Mouse (Mus musculus) urinary bladder, adult 18-20 months (tissue): Measurements from ENCODE around the gene Ncoa4.
"Not testable (repeated sequence)": the region's sequence is repeated elsewhere in the genome, so short reads cannot be mapped to it uniquely, and the experiment has no call there.

Experiments used
- DNase-seq, 2 experiments: peaks; one replicate each; pipeline ENCODE4 v3.0.0; 2022; ENCODE audit warnings: low spot score in 2 of 2, mixed read lengths in 2 of 2

Gene Ncoa4

DNA sequence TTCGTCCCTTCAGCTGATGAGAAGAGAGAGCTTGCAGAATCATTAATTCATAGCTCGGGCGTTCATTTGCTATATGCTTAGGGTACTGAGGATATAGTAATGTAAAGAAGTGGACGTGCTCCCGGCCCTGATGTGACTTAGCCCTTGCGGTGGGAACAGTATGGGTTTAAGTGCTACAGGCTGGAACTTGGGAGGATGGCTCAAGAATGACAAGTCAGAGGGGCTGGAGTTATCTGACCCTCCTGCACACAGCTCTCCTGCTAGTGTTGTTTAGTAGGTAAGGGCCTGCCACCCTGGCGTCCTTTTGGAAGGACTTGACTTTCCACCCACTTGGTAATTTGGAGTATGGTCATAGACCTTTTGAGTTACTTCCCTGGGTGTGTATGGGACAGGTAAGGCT, 898 bp downstream of the Ncoa4 start:
- no peak for DNase-seq

DNA sequence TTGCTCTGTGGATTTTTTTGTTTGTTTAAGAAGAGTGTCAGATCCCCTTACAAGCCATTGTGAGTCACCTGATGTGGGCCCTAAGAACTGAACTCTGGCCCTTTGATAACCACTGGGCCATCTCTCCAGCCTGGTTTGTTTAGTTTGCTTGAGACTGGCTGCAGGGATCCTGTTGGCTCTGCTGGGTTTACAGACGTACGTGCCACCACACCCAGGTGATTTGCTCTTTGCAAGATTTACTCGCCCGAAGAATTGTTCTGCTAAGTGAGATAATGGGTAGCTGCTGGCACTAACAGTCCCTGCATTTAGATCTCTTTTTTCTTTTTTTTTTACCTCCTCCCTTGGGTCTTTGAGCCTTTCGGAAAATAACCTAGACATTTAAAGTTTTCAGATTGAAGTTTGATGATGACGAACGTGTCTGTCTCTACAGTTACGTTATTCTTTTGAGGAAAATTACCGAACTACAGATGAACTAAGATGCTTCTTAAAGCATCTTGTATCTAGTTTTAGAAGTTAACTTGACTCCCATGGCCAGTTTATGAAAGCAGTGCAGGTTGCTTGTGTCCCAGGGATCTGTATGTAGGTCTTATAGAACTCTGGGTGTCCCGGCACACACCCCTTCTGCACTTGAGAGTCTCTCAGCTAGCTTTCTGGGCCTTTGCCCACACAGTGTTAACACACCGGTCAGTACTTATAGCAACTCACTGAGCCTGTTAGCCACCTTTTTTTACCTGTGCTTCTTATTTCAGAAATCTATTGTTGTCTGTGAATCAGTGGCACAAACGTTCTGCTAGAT, 1.6 kb downstream of the Ncoa4 start:
- no peak for DNase-seq

DNA sequence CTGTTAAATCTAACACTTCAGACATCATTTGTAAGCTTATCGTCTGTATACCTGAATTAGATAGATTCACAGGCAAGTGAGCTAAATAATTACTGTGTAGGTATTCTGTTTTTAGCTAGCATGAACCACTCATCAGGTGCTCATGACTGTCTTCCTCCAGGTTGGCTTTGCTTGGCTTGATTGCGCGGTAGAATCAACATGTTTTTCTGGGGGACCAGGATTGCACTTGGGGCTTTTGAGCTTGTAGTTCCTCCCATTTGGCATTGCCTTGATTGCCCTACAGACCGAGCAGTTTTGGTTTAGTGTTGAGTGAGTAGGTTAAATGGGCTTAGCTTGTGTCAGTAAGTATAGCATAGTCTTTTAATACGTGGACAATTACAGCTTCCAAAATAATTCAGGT, 2.6 kb downstream of the Ncoa4 start:
- no peak for DNase-seq

DNA sequence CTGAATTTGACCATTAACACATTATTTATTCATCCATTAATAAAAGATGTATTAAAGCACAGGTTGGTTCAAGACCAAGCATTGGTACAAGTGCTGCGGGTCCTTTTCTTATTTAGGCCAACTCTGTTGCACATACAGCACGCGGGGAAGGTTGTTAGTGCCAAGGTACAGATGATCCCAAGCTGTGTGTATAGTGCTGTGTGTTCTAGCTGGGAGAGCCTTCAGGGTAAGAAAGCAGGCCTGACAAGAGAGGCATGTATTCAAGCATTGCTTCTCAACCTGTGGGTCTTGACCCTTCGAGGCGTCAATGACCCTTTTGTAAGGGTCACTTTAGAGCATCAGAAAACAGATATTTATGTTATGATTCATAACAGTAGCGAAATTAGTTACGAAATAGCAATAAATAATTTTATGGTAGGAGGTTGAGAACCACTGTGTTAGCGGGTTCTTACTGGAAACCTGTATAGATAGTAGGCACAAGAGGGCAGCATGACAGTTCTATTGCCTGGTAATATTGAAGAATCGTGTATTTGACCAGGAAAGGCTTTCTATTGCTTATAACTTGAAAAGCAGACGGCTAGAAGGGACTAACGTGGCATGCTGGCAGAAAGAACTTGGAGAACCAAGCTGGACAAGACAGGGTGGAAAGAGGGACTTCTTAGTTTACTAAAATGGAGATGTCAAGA, 3.7 kb downstream of the Ncoa4 start:
- no peak for DNase-seq

DNA sequence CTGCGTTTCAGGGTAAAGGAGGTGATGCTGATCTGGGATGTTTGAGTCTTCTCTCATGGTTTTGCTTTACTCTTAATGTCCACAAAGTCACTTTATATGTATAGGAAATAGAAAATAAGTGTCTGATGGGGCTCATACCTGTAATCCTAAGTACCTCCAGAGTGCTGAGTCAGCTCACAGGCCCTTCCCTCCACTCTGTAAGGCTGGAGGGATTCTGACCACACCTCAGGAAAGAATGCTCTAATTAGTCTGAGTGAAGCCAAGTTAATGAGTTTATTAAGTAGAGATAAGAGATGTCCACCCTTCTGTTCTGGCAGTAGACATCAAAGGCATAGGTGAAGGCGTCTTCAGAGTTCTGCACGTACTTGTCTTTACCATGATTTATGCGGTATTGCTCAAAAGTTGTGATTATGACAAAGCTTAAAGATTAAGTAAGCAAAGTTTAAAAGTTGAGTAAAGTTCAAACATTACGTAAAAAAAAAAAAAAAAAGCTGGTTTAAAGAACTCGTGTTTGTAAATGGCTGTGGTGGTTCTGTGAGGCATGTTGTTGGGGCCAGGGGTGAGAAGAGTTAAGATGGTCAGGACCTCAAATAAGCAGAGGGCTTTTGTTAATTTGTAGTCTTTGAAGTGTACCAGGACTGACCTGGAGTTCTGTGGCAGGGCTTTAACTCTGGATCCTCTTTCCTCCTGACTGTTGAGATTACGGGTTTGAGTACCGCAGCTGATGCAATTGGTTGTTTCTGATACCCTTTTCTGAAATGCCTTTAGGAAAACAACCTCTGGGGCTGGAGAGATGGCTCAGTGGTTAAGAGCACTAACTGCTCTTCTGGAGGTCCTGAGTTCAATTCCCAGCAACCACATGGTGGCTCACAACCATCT, 4.7 kb downstream of the Ncoa4 start:
- no peak for DNase-seq

DNA sequence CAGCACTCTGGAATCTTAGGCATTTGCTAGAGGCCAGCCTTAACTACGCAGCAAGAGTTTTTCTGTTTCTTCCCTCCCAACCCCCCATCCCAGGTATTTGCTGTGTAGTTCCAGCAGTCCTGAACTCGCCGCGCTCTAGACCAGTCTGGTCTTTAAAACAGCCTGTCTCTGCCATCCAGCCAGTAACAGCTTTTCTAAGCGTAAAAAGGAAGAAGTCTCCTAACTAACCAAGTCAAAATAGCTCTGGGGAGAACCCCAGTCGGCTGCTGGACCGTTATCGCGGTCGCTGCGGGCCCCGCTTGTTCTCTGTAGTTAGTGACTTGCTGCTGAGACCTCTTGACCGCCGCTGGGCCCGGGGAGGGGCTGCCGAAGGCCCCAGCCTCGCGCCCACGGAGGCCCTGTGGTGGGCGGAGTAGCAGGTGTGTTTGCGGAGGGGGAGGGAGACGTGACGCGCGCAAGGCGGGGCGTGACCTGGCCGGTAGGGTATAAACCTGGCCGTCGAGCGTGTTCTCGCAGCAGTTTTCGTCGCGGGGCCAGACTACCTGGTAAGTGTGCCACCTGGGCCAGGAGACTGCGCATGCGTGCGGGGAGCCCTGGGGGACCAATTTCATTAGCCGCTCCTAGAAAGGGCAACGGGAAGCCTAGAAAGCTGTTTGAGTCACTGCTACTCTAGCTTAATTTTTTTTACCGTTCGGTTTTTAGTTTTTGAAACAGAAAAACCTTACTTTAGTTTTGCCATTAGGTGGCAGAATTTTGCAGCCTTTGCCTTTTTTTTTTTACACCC, 5.8 kb downstream of the Ncoa4 start:
- peak; percentile 81 to 83 for DNase-seq

DNA sequence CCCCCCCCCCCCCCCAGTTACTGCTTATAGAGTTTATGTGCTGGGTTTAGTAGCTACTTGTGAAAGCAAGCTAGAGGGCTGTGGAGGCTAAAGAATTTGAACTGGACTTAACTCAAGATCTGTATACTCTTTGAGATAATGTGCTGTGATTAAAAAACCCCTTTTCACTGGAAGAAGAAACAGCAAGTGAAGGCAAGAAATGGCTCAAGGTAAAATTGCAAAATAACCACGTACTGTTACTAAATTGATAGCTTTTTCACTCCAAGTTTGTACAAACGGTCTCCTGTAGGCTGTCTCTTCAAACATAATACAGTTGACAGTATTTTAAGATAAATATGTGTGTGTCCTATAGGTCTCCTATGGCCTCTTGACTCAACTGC, 6.4 kb downstream of the Ncoa4 start:
- no peak for DNase-seq

DNA sequence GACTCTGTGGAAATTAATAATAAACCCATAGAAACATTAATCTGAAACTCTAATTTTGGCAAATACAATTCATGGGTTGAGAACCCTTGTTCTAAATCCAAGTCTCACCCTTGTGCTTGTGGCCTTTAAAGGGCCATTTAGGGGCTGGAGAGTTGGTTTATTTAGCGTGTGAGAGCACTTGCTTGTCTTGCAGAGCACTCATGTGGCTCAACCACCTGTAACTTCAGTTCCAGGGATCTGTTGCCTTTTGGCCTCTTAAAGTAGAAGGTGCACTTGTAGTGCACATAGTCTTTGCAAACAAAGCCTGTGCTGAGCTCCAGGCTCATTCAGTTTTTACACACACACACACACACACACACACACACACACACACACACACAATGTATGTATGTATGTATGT, 7.2 kb downstream of the Ncoa4 start:
- DNase-seq, result no peak

DNA sequence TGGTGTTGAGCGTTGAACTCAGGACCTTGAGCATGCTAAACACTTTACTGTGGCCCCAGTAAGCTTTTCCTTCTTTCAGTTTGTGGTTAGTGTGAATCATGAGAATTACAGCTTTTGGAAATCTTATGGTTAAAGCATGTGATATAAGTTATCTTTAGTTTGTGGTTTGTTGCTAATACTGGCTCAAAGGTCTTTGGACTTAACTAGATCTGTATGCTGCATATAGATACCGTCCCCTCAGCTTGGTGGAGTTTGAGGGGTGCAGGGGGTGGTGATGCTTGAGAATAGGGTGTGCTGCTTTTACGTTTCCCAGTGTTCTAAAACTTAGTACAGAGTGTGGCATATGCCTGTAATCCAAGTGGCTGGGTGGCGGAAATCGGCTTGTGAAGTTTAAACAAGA, 7.7 kb downstream of the Ncoa4 start:
- no peak for DNase-seq

DNA sequence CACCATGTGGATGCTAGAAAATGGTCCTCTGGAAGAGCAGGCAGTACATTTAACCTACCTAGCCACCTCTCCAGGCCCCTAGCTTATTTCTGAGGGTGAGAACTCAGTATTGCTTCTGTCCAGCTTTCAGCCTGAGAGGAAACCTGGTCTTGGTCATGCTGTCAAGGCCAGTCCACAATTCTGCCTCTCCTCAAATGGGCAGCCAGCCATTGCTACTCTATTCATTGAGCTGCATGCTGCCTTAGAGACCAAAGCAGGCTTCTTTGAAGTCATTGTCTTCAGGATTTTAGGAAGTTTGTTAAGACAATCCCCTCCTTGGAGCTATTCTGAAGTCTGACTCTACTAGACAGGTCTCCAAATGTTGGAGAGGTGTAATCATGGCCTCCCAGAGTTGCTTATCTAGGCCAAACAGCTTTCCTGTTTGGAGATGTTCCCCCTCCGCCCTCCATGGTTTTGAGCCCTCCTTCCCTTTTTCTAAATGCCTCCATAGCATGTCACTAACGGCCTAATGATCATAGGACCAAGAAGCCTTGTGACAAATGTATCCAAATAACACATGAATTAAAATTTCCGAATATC, 9.1 kb downstream of the Ncoa4 start:
- no peak for DNase-seq

DNA sequence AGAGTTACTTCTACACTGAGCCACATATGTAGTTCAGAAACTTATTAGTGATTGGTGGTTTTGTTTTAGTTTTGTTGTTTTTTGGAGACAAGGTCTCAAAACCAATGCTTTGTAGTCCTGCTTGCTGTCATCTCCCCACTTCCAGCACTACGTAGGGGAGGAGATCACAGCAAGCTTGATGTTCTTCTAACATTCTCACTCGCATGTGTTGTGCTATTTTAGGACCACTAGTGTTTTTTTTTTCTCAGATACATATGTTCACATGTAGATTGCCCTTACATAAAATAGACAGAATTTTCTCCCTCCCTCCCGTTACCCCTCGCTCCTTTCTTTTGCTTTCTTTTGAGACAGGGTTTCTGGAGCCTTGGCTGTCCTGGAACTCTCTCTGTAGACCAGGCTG, 10.5 kb downstream of the Ncoa4 start:
- DNase-seq, result no peak

DNA sequence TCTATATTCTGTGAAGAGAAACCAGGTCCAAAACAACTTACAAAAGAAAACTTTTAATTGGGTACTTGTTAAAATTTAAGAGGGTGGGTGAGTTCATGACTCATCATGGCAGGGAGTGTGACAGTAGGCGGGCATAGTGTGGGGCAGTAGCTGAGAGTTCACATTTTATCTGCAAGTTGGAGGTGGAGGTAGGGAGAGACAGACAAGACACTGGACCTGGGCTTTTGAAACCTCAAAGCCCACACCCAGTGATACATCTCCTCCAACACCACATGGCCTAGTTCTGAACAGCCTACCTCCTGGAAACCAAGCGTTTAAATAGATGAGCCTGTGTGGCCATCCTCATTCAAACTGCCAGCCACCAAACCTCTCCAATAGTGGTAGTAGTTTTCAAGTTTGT, 15.6 kb downstream of the Ncoa4 start:
- no peak for DNase-seq

DNA sequence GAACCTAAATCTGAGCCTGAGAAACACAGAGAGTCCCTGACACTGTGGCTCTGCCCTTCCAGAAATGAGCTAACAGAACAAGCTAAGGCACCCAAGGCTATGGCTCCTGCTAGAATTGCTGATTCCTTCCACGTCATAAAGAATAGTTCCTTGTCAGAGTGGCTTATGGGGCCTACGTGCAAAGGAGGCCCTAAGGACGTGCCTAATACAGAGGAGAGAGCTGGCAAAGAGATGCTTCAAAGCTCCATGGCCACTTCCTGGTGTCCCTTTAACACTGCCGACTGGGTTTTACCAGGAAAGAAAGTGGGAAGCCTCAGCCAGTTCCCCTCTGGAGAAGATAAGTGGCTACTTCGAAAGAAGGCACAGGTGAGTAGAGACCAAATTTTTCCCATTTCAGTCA, 16.9 kb downstream of the Ncoa4 start:
- DNase-seq, result not testable (repeated sequence)

DNA sequence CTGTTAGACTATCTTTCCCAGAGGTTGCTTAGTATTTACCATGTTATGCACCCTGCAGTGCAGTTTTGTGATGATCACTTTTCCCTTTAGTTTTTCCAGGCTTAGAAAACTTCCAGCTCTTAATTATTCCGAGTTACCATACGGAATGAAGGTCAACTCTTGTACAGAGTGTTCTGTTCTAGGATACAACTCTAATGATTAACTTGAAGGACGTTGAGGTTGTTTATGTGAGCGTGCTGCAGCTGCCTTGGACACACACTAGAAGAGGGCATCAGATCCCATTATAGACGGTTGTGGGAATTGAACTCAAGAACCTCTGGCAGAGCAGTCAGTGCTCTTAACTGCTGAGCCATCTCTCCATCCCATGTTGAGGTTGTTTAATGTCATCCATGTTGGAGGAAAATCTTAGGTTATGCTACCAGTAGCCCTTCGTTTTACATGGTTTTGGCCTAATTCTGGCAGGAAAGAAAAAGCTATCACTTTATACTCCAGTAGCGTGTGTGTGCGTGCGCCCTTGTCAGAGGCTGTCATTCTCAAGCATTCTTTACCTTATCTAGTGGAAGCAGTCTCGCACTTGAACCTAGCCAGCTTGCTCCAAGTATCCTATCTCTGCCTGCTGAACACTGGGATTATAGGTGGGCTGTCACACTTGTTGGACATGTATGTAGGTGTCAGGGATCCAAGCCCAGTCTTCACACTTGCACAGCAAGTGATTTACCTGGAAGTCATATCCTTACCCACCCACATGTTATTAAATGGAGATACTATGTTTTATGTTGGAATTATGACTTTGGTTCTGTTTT, 19.9 kb downstream of the Ncoa4 start:
- no peak for DNase-seq

DNA sequence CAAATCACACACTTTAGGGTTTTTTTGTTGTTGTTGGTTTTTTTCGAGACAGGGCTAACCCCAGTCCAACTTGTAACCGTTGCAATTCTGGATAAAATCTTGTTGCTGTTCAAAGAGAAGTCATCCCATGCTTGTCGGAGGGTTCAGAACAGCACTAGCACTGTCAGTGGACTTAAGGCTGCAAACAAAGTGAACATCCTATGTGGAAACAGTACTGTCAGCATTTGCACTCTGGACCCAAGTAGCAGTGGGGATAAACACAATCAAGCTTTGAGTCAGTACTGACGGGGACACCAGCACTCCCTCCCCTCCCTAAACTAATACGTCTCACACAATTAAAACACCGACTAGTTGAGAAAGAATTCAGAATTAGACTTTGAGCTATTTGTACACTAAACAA, 21.2 kb downstream of the Ncoa4 start:
- DNase-seq, result no peak

DNA sequence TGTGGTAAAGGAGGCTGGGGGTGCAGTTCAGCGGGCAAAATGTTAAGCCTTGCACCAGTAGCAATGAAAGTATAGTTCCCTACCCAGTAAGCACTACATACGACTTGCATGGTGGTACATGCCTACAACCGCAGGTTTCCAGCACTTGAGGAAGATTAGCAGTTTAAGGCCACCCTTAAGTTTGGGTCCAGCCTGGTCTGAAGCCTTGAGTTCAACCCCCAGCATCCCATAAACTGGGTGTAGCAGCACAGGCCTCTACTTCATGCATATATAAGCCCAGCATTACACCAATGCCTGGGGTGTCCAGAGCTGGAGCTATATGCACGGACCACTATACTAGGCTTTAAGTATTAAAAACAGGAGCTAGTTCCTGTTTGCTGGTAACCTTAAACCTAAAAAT, 24.2 kb downstream of the Ncoa4 start:
- DNase-seq, result no peak

DNA sequence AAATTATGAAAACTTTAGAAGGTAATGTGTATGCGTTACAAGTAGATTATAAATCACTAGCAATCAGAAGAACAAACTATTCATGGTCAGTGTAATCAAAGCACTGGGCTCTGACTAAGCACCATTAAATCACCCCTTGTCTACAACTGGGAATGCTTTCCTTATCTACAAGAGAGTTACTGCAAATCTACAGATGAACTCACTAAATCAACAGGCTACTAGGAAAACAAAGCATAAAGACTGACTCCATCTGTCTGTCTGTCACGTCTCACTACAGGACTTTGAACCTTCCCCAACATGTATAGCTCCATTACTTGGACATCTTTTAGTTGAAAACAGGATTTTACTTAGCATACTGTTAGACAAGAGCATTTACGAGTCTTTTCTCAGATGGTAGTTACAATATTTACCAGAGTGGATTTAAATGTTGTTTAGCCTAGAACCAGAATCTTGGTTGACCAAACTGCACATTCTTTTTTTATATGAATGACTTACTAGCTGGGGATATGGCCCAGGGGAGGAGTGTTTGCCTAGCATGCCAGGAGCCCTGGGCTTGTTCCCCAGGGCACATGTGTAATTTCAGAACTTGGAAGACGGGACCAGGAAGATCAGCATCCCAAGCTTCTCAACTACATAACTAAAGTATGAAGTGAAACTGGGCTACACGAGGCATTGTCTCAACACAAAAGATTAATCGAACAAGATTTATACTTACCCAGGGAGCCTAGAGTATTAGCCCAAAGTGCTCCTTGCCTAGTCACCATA, 31.1 kb downstream of the Ncoa4 start:
- DNase-seq, result no peak

DNA sequence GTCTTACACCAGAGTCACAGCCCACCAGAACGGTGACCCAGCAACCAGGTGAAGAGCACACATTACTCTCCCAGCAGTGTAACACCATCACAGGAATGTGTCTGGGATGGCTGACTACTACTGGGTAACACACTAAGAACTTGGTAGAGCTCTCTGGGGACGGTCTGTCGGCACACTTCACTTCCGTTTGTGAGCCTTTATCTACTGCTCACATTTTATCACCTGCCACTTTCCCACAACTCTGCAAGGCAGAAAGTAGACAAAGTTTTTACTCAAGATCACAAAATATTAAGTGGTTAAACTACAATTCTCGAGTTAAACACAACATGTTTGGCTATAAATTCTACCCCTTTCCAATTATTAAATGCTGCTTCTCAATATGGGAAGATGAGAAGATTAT, 32.3 kb downstream of the Ncoa4 start:
- DNase-seq, result no peak

DNA sequence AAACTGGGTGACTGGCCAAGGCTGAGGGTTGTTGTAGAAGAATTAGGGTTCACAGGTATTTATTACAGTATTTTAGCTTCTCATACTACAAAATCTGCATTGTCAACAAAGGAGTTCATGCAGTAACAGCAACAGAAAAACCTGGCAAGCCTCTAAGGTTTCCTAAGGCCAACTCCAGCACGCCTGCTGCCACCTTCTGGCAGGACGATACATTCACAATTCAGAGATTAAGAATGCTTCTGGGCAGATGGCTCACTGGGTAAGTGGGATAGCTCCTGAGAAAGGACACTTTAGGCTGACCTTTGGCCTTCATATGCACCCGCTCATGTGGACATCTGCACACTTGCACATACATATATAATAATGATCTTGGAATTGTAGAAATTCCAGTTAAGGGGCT, 32.8 kb downstream of the Ncoa4 start:
- DNase-seq, result peak; percentile 30 to 40

DNA sequence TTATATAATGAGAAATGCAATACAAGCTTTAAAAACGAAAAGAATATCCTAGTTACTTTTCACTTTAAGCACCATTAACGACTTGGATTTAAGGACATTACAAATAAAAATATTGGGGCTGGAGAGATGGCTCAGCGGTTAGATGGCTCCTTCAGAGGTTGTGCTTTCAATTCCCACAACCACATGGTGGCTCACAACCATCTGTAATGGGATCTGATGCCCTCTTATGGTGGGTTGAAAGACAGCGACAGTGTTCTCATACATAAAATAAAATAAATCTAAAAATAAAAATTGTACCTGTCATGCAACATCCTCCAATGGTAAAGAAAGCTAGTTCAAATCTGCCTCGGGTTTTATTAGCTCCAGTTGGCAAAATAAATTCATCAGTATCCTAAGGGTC, 33.9 kb downstream of the Ncoa4 start:
- not testable (repeated sequence) for DNase-seq
